Mouse (Mus musculus) embryonic facial prominence, embryonic 12.5 days (tissue): Measurements from ENCODE around the gene Ect2l. TPM values are rescaled to one million over a fixed set of nuclear protein-coding genes. Genes with fewer than 3 reads are reported as not detected.
A peak's percentile ranks its signal among the peaks of the same experiment; 100 is the strongest.
"Not testable (repeated sequence)": the region's sequence is repeated elsewhere in the genome, so short reads cannot be mapped to it uniquely, and the experiment has no call there.

ENCODE experiments used
- ATAC-seq: fragments of 200-750 bp; cut with Nextera tagmentation; 2 replicates; pipeline ENCODE4 v1.8.0; 2017; ENCODE audit not compliant: insufficient number of reproducible peaks, insufficient read depth, low FRiP score, low TSS enrichment
- H3K27ac ChIP-seq: fragments of 300-500 bp; sonication (generic); 2 replicates; pipeline ENCODE4 v1.5.1; 2016; ENCODE audit warnings: mild to moderate bottlenecking
- H3K27me3 ChIP-seq: fragments of 300-500 bp; sonication (generic); 2 replicates; pipeline ENCODE4 v1.6.1; 2016; ENCODE audit warnings: mild to moderate bottlenecking, moderate library complexity
- H3K36me3 ChIP-seq: fragments of 300-500 bp; sonication (generic); 2 replicates; pipeline ENCODE4 v1.6.1; 2016; ENCODE audit warnings: mild to moderate bottlenecking
- H3K4me1 ChIP-seq: fragments of 300-500 bp; sonication (generic); 2 replicates; pipeline ENCODE4 v1.6.1; 2016
- H3K4me2 ChIP-seq: fragments of 300-500 bp; sonication (generic); replicated peaks from 2 replicates; pipeline ENCODE4 v1.6.1; 2016; ENCODE audit warnings: mild to moderate bottlenecking, moderate library complexity
- H3K4me3 ChIP-seq: fragments of 300-500 bp; sonication (generic); 2 replicates; pipeline ENCODE4 v1.5.1; 2016; ENCODE audit warnings: mild to moderate bottlenecking
- H3K9ac ChIP-seq: fragments of 300-500 bp; sonication (generic); 2 replicates; pipeline ENCODE4 v1.6.1; 2016; ENCODE audit warnings: mild to moderate bottlenecking, moderate library complexity
- H3K9me3 ChIP-seq: fragments of 300-500 bp; sonication (generic); 2 replicates; pipeline ENCODE4 v1.6.1; 2016; ENCODE audit warnings: mild to moderate bottlenecking, moderate library complexity
- WGBS: fragments of 180-500 bp; shearing (Covaris S2); methylation state at CpG from one replicate; pipeline ENCODE4 v1.1.7; 2016; 5-methylcytosine and 5-hydroxymethylcytosine counted together
- polyA plus RNA-seq: library from polyadenylated mRNA; unstranded; fragments of >200 nt; fragmentation: Nextera tagmentation; extraction: Ambion mirVana; gene quantifications from 2 replicates; pipeline ENCODE4 v1.2.1, GENCODE M21; 2016

Ect2l gene
- polyA plus RNA-seq, 1 experiment from 2014 or later, result 0.55 TPM

GRCm38 (mm10) chr10:18188564-18188963 is 22.1 kb downstream of the Ect2l start:
- no peak overlapping the region for H3K4me2 ChIP-seq
- no peak overlapping the region for H3K9ac ChIP-seq
- no peak overlapping the region for H3K4me3 ChIP-seq
- no peaks in the 10 kb centered on the region for H3K27me3 ChIP-seq
- H3K4me1 ChIP-seq, result peaks cover 8% of the 10 kb centered on the region; the same call in 1 of the 2 replicates
- no peaks in the 10 kb centered on the region for H3K9me3 ChIP-seq
- WGBS, result 82% methylated on average over 6 of the region's 6 CpGs
- no peak overlapping the region for H3K27ac ChIP-seq
- ATAC-seq, result no peak
- H3K36me3 ChIP-seq, result no peaks in the 10 kb centered on the region

GRCm38 (mm10) chr10:18182246-18182645 is 28.4 kb downstream of the Ect2l start:
- H3K4me1 ChIP-seq, result no peaks in the 10 kb centered on the region
- no peak overlapping the region for H3K4me2 ChIP-seq
- H3K27ac ChIP-seq, result no peak overlapping the region
- H3K9ac ChIP-seq, result no peak overlapping the region
- no peaks in the 10 kb centered on the region for H3K36me3 ChIP-seq
- 86% methylated on average over 5 of the region's 5 CpGs for WGBS
- H3K9me3 ChIP-seq, result no peaks in the 10 kb centered on the region
- H3K4me3 ChIP-seq, result no peak overlapping the region
- ATAC-seq, result no peak
- no peaks in the 10 kb centered on the region for H3K27me3 ChIP-seq

- WGBS, result 58% methylated on average over 2 of the region's 2 CpGs
- H3K27me3 ChIP-seq, result no peaks in the 10 kb centered on the region
- no peaks in the 10 kb centered on the region for H3K9me3 ChIP-seq
- H3K9ac ChIP-seq, result no peak overlapping the region
- H3K4me1 ChIP-seq, result no peaks in the 10 kb centered on the region
- H3K4me3 ChIP-seq, result no peak overlapping the region
- no peaks in the 10 kb centered on the region for H3K36me3 ChIP-seq
- no peak overlapping the region for H3K4me2 ChIP-seq
- ATAC-seq, result no peak
- no peak overlapping the region for H3K27ac ChIP-seq
Measured at GRCm38 (mm10) chr10:18177304-18177703, 33.4 kb downstream of the Ect2l start.

GRCm38 (mm10) chr10:18176722-18177121 is 34.0 kb downstream of the Ect2l start:
- Histone ChIP-seq H3K27me3 (no peaks in the 10 kb centered on the region), H3K4me3 (no peak overlapping the region), H3K36me3 (no peaks in the 10 kb centered on the region), H3K4me2 (no peak overlapping the region), H3K9ac (no peak overlapping the region), H3K9me3 (no peaks in the 10 kb centered on the region), H3K27ac (no peak overlapping the region), H3K4me1 (no peaks in the 10 kb centered on the region)
- ATAC-seq, result no peak
- 87% methylated on average over 7 of the region's 7 CpGs for WGBS

GRCm38 (mm10) chr10:18175087-18175486 is 35.6 kb downstream of the Ect2l start:
- WGBS, result 89% methylated on average over 6 of the region's 6 CpGs
- H3K36me3 ChIP-seq, result no peaks in the 10 kb centered on the region
- no peaks in the 10 kb centered on the region for H3K9me3 ChIP-seq
- no peak overlapping the region for H3K27ac ChIP-seq
- no peak overlapping the region for H3K9ac ChIP-seq
- H3K4me2 ChIP-seq, result no peak overlapping the region
- H3K4me3 ChIP-seq, result no peak overlapping the region
- no peaks in the 10 kb centered on the region for H3K4me1 ChIP-seq
- no peak for ATAC-seq
- H3K27me3 ChIP-seq, result no peaks in the 10 kb centered on the region

GRCm38 (mm10) chr10:18162435-18162971 is 48.2 kb downstream of the Ect2l start:
- H3K9ac ChIP-seq, result no peak overlapping the region
- ATAC-seq, result no peak
- no peaks in the 10 kb centered on the region for H3K36me3 ChIP-seq
- no peak overlapping the region for H3K27ac ChIP-seq
- no peak overlapping the region for H3K4me3 ChIP-seq
- H3K9me3 ChIP-seq, result no peaks in the 10 kb centered on the region
- H3K4me2 ChIP-seq, result no peak overlapping the region
- 75% methylated on average over 7 of the region's 7 CpGs for WGBS
- H3K4me1 ChIP-seq, result peaks cover 4% of the 10 kb centered on the region; the same call in 1 of the 2 replicates
- H3K27me3 ChIP-seq, result no peaks in the 10 kb centered on the region

GRCm38 (mm10) chr10:18147224-18147623 is 63.5 kb downstream of the Ect2l start:
- WGBS, result 74% methylated on average over 3 of the region's 3 CpGs
- H3K27me3 ChIP-seq, result no peaks in the 10 kb centered on the region
- H3K4me1 ChIP-seq, result no peaks in the 10 kb centered on the region
- H3K9ac ChIP-seq, result no peak overlapping the region
- H3K27ac ChIP-seq, result no peak overlapping the region
- no peaks in the 10 kb centered on the region for H3K36me3 ChIP-seq
- H3K4me2 ChIP-seq, result no peak overlapping the region
- no peak overlapping the region for H3K4me3 ChIP-seq
- H3K9me3 ChIP-seq, result no peaks in the 10 kb centered on the region
- ATAC-seq, result no peak

- Histone ChIP-seq H3K9me3 (no peaks in the 10 kb centered on the region), H3K36me3 (no peaks in the 10 kb centered on the region), H3K4me3 (no peak overlapping the region), H3K9ac (no peak overlapping the region), H3K27me3 (no peaks in the 10 kb centered on the region), H3K4me1 (no peaks in the 10 kb centered on the region), H3K4me2 (no peak overlapping the region), H3K27ac (no peak overlapping the region)
- ATAC-seq, result no peak
- WGBS, result 80% methylated on average over 6 of the region's 6 CpGs
Measured at GRCm38 (mm10) chr10:18142231-18142630, 68.5 kb downstream of the Ect2l start.

- H3K27me3 ChIP-seq, result no peaks in the 10 kb centered on the region
- no peak overlapping the region for H3K27ac ChIP-seq
- no peaks in the 10 kb centered on the region for H3K9me3 ChIP-seq
- WGBS, result 83% methylated on average over 2 of the region's 2 CpGs
- no peak overlapping the region for H3K4me3 ChIP-seq
- H3K36me3 ChIP-seq, result no peaks in the 10 kb centered on the region
- ATAC-seq, result no peak
- no peak overlapping the region for H3K4me2 ChIP-seq
- no peak overlapping the region for H3K9ac ChIP-seq
- no peaks in the 10 kb centered on the region for H3K4me1 ChIP-seq
Measured at GRCm38 (mm10) chr10:18141389-18141788, 69.3 kb downstream of the Ect2l start.

- H3K9me3 ChIP-seq, result no peaks in the 10 kb centered on the region
- ATAC-seq, result no peak
- H3K36me3 ChIP-seq, result no peaks in the 10 kb centered on the region
- no peak overlapping the region for H3K9ac ChIP-seq
- peak overlapping the region; percentile 15; the same call in 1 of the 2 replicates for H3K4me2 ChIP-seq
- H3K4me1 ChIP-seq, result no peaks in the 10 kb centered on the region
- no peak overlapping the region for H3K27ac ChIP-seq
- H3K4me3 ChIP-seq, result peak overlapping the region; percentile 24
- WGBS, result 82% methylated on average over 5 of the region's 5 CpGs
- no peaks in the 10 kb centered on the region for H3K27me3 ChIP-seq
Measured at GRCm38 (mm10) chr10:18139615-18140014, 71.1 kb downstream of the Ect2l start.

GRCm38 (mm10) chr10:18138853-18139503 is 71.7 kb downstream of the Ect2l start:
- not testable (repeated sequence) for H3K9ac ChIP-seq, H3K4me1 ChIP-seq, H3K27me3 ChIP-seq, H3K27ac ChIP-seq, H3K9me3 ChIP-seq, ATAC-seq, H3K4me2 ChIP-seq, H3K36me3 ChIP-seq
- peak overlapping the region; percentile 24 for H3K4me3 ChIP-seq
- 75% methylated on average over 16 of the region's 26 CpGs for WGBS
